Mouse (Mus musculus) stomach, postnatal 0 days (tissue): ENCODE results near the gene Slc35b2. TPM values are rescaled to one million over a fixed set of nuclear protein-coding genes. Genes with fewer than 3 reads are reported as not detected.

Source experiments
- ATAC-seq: fragments of 200-750 bp; cut with Nextera tagmentation; 2 replicates; pipeline ENCODE4 v1.8.0; 2017; ENCODE audit not compliant: low FRiP score, low TSS enrichment
- DNase-seq: peaks from one replicate; pipeline ENCODE4 v3.0.0-alpha.2; 2016; ENCODE audit warnings: low spot score
- H3K27ac ChIP-seq: fragments of 300-500 bp; sonication (generic); replicated peaks from 2 replicates; pipeline ENCODE4 v1.5.1; 2014; ENCODE audit warnings: mild to moderate bottlenecking, control low read depth
- H3K27me3 ChIP-seq: fragments of 300-500 bp; sonication (generic); 2 replicates; pipeline ENCODE4 v1.6.1; 2014; ENCODE audit warnings: low read length; ENCODE audit not compliant: control insufficient read depth, insufficient read depth
- H3K36me3 ChIP-seq: fragments of 300-500 bp; sonication (generic); 2 replicates; pipeline ENCODE4 v1.6.1; 2014; ENCODE audit warnings: low read length, mixed read lengths; ENCODE audit not compliant: control insufficient read depth, insufficient read depth
- H3K4me1 ChIP-seq: fragments of 300-500 bp; sonication (generic); replicated peaks from 2 replicates; pipeline ENCODE4 v1.6.1; 2014; ENCODE audit warnings: antibody characterized with exemption; ENCODE audit not compliant: control insufficient read depth, insufficient read depth
- H3K4me2 ChIP-seq: fragments of 300-500 bp; sonication (generic); replicated peaks from 2 replicates; pipeline ENCODE4 v1.6.1; 2014; ENCODE audit warnings: low read depth, mild to moderate bottlenecking, control low read depth, moderate library complexity
- H3K4me3 ChIP-seq: fragments of 300-500 bp; sonication (generic); 2 replicates; pipeline ENCODE4 v1.5.1; 2014; ENCODE audit warnings: low read depth, low read length, control low read depth
- H3K9ac ChIP-seq: fragments of 300-500 bp; sonication (generic); 2 replicates; pipeline ENCODE4 v1.6.1; 2014; ENCODE audit warnings: mild to moderate bottlenecking, low read length, control low read depth, mixed read lengths
- H3K9me3 ChIP-seq: fragments of 300-500 bp; sonication (generic); 2 replicates; pipeline ENCODE4 v1.6.1; 2016; ENCODE audit warnings: low read length; ENCODE audit not compliant: control insufficient read depth
- CTCF ChIP-seq: IDR thresholded peaks from 2 replicates; pipeline ENCODE4 v1.5.1; 2016; ENCODE audit warnings: antibody characterized with exemption, low read depth, mild to moderate bottlenecking, moderate library complexity
- EP300 ChIP-seq: optimal IDR thresholded peaks from 2 replicates; pipeline ENCODE3; 2016; ENCODE audit warnings: antibody characterized with exemption
- WGBS: fragments of 180-500 bp; shearing (Covaris S2); extraction: QIAGEN DNeasy Blood & Tissue Kit; methylation state at CpG from one replicate; pipeline ENCODE4 v1.1.7; 2014; 5-methylcytosine and 5-hydroxymethylcytosine counted together
- polyA plus RNA-seq: library from polyadenylated mRNA; unstranded; fragments of >200 nt; fragmentation: Nextera tagmentation; extraction: Ambion mirVana; gene quantifications from 2 replicates; pipeline ENCODE4 v1.2.1, GENCODE M21; 2015

Slc35b2 gene
- 72.7 and 76.8 TPM in 2 replicates for polyA plus RNA-seq

- Histone ChIP-seq H3K9me3 (no peaks in the 10 kb centered on the region), H3K4me3 (peak within 1 kb of the TSS; percentile 82), H3K4me2 (peak within 1 kb of the TSS; percentile 97), H3K27me3 (no peaks in the 10 kb centered on the region), H3K9ac (peak within 1 kb of the TSS; percentile 90), H3K27ac (peak within 1 kb of the TSS; percentile 85), H3K36me3 (peaks cover 17% of the 10 kb centered on the region), H3K4me1 (no peaks in the 10 kb centered on the region)
- TF ChIP-seq EP300 (no peak), CTCF (peak; percentile 94)
- peak; percentile 90 for ATAC-seq
- WGBS, result under 1% methylated on average over 55 of the region's 61 CpGs
- DNase-seq, result peak; percentile 96
Observed at GRCm38 (mm10) chr17:45563655-45564530, at the start of gene Slc35b2. Gene Slc35b2, plus strand, starts transcription at chr17:45563874.

GRCm38 (mm10) chr17:45515204-45515726 lies 48.4 kb upstream of the Slc35b2 start:
- DNase-seq, result no peak
- no peak overlapping the region for H3K27ac ChIP-seq
- ATAC-seq, result no peak
- H3K9ac ChIP-seq, result no peak overlapping the region
- H3K4me2 ChIP-seq, result no peak overlapping the region
- no peaks in the 10 kb centered on the region for H3K27me3 ChIP-seq
- no peaks in the 10 kb centered on the region for H3K9me3 ChIP-seq
- no peaks in the 10 kb centered on the region for H3K36me3 ChIP-seq
- no peaks in the 10 kb centered on the region for H3K4me1 ChIP-seq
- TF ChIP-seq CTCF (no peak), EP300 (no peak)
- WGBS, result 54% methylated on average over 15 of the region's 15 CpGs
- H3K4me3 ChIP-seq, result no peak overlapping the region

GRCm38 (mm10) chr17:45515806-45516205 lies 47.9 kb upstream of the Slc35b2 start:
- Histone ChIP-seq H3K4me2 (no peak overlapping the region), H3K4me3 (no peak overlapping the region), H3K27me3 (no peaks in the 10 kb centered on the region), H3K9ac (no peak overlapping the region), H3K36me3 (no peaks in the 10 kb centered on the region), H3K9me3 (no peaks in the 10 kb centered on the region), H3K4me1 (no peaks in the 10 kb centered on the region), H3K27ac (no peak overlapping the region)
- ATAC-seq (no peak), DNase-seq (no peak)
- WGBS, result 88% methylated on average over 10 of the region's 10 CpGs
- no peak for TF ChIP-seq CTCF
- TF ChIP-seq EP300, result no peak

GRCm38 (mm10) chr17:45516488-45516887 lies 47.2 kb upstream of the Slc35b2 start:
- TF ChIP-seq EP300 (no peak), CTCF (peak; percentile 92)
- Histone ChIP-seq H3K4me2 (no peak overlapping the region), H3K4me1 (no peaks in the 10 kb centered on the region), H3K9me3 (no peaks in the 10 kb centered on the region), H3K9ac (no peak overlapping the region), H3K36me3 (no peaks in the 10 kb centered on the region), H3K27me3 (no peaks in the 10 kb centered on the region), H3K4me3 (no peak overlapping the region), H3K27ac (no peak overlapping the region)
- 45% methylated on average over 8 of the region's 8 CpGs for WGBS
- DNase-seq, result peak; percentile 78
- no peak for ATAC-seq

GRCm38 (mm10) chr17:45517135-45517534 lies 46.5 kb upstream of the Slc35b2 start:
- Histone ChIP-seq H3K4me3 (no peak overlapping the region), H3K27me3 (no peaks in the 10 kb centered on the region), H3K36me3 (no peaks in the 10 kb centered on the region), H3K4me1 (no peaks in the 10 kb centered on the region), H3K9ac (no peak overlapping the region), H3K4me2 (no peak overlapping the region), H3K9me3 (no peaks in the 10 kb centered on the region), H3K27ac (no peak overlapping the region)
- DNase-seq, result no peak
- TF ChIP-seq CTCF, result no peak
- TF ChIP-seq EP300, result no peak
- 96% methylated on average over 21 of the region's 21 CpGs for WGBS
- no peak for ATAC-seq
